Mouse (Mus musculus) skeletal muscle tissue, postnatal 0 days (tissue): Measurements from ENCODE around the gene B230118H07Rik. TPM values are rescaled to one million over a fixed set of nuclear protein-coding genes. Genes with fewer than 3 reads are reported as not detected.

Source experiments
- polyA plus RNA-seq: library from polyadenylated mRNA; unstranded; fragments of >200 nt; fragmentation: Nextera tagmentation; extraction: Ambion mirVana; gene quantifications from 2 replicates; pipeline ENCODE4 v1.2.1, GENCODE M21; 2015

B230118H07Rik gene
- 64.1 and 72.6 TPM in 2 replicates for polyA plus RNA-seq

DNA sequence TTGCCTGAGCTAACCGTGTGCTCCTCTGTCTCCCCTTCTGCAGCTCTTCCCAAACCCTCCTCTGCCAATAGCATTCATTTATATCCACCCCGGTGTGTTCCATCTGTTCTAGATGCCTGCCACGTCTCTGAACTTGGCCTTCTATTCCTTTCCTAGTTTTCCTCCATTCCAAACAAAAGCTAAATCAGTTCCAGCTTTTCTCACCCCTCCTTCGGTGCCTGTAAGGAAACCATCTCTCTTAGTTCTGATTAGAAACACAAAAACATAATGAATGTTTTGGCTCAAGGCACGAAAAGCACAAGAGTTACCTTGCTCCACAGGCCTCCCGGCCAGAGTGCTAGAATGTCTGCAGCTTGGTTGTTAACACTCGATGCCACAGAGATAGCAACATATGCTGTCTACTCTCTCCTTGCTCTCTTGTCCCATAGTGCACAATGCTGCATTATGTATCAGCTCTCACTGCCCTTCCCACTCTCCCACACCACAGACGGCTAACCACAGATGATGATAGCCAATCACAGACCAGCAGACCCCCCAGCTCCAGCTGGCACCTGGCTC is at the start of gene B230118H07Rik, which contains the start of gene Rag1:
TSS of gene B230118H07Rik (minus strand) at position 419 of the 558 bp plus-strand sequence.
TSS of gene Rag1 (minus strand) at position 388 of the 558 bp plus-strand sequence.

DNA sequence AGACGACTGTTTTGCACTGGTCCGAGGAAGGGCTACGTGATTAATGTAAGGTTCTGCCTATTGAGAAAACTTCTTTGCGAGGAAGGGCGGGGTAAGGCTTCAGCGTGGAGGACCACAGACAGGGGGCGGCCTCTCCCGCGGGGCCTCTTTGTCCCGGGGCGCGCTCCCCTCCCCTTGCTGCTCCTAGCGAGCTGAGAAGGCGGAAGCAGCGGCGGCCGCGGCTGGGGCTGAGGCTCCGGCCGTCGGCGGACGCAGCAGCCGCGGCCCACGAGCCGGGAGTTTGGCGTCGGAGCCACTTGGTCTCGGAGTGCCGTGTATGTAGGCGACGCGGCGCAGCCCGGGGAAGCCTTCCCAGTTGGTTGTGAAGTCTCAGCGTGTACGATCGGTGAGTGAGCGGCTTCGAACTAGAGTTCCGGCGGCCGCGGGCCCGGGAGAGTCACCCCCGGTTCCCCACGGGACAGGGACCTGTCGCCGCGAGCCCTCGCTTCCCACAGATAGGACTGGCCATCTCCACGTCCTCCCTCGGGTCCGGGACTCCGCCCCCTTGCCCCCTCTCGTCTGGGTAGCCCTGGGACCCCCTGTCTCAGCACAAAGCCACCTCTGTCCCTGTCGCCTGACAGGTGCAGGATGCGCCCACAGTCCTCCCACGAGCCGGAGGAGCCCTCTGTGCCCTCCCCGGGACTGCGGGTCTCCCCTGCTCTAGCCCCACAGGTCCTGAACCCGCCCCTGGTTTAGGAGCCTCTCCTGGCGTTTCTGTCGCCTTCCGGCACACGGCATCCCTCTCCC is 29.1 kb upstream of the B230118H07Rik start, which contains the start of gene Traf6:
TSS of gene Traf6 (plus strand) at position 194 of the 786 bp plus-strand sequence.

DNA sequence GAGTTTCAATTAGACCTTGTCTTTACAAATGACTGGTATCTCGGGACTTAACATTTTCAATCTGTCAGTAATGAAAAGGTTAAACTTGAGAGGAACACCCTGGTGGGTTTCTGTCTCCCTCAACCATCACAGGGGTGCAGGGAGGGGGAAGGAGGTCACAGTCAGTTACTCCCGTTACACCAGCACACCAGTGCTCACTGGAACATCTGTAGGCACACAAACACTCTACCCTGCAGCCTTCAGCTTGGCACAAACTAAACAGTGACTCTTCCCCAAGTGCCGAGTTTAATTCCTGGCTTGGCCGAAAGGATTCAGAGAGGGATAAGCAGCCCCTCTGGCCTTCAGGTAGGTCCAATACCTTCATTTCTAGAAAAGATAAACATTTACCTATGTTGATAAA is 24.8 kb downstream of the B230118H07Rik start, which contains the start of gene Rag2:
TSS of gene Rag2 (plus strand) at position 193 of the 400 bp plus-strand sequence.

Other genes with a start within 250 kb of the B230118H07Rik start
- gene Rag2, start 24.8 kb downstream of the B230118H07Rik start, polyA plus RNA-seq = not detected in 2 replicates
- gene Rag1, start within 50 bp of the B230118H07Rik start, polyA plus RNA-seq = not detected in 2 replicates
- 4.1 and 4.4 TPM in 2 replicates for gene Traf6, start 28.9 kb upstream of the B230118H07Rik start, polyA plus RNA-seq
- gene Prr5l, start 233.5 kb upstream of the B230118H07Rik start, polyA plus RNA-seq = 5.1 and 7.0 TPM in 2 replicates
- 42.8 and 52.5 TPM in 2 replicates for gene Commd9, start 236.7 kb upstream of the B230118H07Rik start, polyA plus RNA-seq